Mouse (Mus musculus): Measurements from ENCODE around the gene Ing5. TPM values are rescaled to one million over a fixed set of nuclear protein-coding genes. Genes with fewer than 3 reads are reported as not detected.
"Not testable (repeated sequence)": the region's sequence is repeated elsewhere in the genome, so short reads cannot be mapped to it uniquely, and the experiment has no call there.

Gene Ing5
- 1 to 10 TPM; 7.3 to 9.1 TPM for total RNA-seq (2021)
- long read RNA-seq, experiment 1, full-length matches to known transcripts: 5 of 6 reads
- long read RNA-seq, experiment 1, partial matches to known transcripts: 0 of 6 reads
- long read RNA-seq, experiment 1, other reads (novel, unspliced or antisense): 1 of 6 reads
- long read RNA-seq, experiment 2, full-length matches to known transcripts: 5 of 7 reads
- long read RNA-seq, experiment 2, partial matches to known transcripts: 0 of 7 reads
- long read RNA-seq, experiment 2, other reads (novel, unspliced or antisense): 2 of 7 reads

- intact Hi-C loops (cut with DNase I): loop anchor here (5.0 kb wide), 2 partner anchors 47 to 167 kb away; no protein-coding TSS in a partner anchor
- DNase-seq (ENCODE audit: low spot score in 2 of 2): peak; percentile 99 to 100
These were observed at the start of gene Ing5 for GRCm38 (mm10) chr1:93803556-93804507. Gene Ing5 (plus strand): TSS chr1:93803965.

- intact Hi-C loops (cut with DNase I): loop anchor here (5.0 kb wide), 2 partner anchors 48 to 117 kb away; partner anchors contain the start of genes Dtymk and Ing5
- DNase-seq (ENCODE audit: low spot score in 2 of 2): peak; percentile 94
These were observed 49.0 kb upstream of the Ing5 start, which contains the start of gene Thap4 for GRCm38 (mm10) chr1:93754573-93755290. Gene Thap4 (minus strand): TSS chr1:93754864.

DNA sequence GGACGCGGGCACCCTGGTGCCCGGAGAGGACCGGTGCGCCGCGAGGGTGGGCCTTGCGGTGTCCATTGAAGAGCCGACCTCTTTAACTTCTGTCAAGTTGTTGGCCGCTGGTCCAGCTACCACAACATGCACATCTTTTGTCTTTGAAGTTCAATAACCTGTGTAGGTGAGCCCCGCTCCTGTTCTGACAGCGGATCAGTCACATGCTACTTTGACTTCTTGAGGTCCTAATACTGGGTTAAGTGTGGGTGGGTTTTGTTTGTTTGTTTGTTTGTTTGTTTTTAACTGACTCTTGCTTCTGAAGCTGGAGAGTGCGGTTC is 48.5 kb upstream of the Ing5 start:
- no peak for DNase-seq (ENCODE audit: low spot score in 2 of 2)
- intact Hi-C loops (cut with DNase I): loop anchor here (5.0 kb wide), 1 partner anchor 47 kb away; the partner anchor contains the start of genes Dtymk and Ing5

- intact Hi-C loops (cut with DNase I): loop anchor here (5.0 kb wide), 1 partner anchor 47 kb away; the partner anchor contains the start of genes Dtymk and Ing5
- no peak for DNase-seq (ENCODE audit: low spot score in 2 of 2)
These were observed 48.1 kb upstream of the Ing5 start for GRCm38 (mm10) chr1:93755618-93756017.

DNA sequence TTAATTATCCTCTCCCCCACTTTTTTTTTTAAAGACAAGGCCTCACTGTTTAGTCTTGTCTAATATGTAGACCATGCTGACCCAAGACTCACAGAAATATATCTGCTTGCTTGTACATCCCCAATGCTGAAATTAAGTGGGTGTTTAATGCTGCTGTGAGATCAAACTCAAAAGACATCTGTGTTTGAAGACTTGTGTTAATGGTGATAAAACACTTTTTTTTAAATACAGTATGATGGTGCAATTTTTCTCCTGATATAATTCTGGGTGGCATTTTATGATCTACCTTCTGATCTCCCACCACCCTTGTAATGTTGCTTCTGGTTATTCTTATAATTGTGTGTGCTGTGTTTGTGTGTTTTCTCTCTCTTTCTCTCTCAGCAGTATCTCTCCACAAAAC is 47.6 kb upstream of the Ing5 start:
- no peak for DNase-seq (ENCODE audit: low spot score in 2 of 2)
- intact Hi-C loops (cut with DNase I): loop anchor here (5.0 kb wide), 1 partner anchor 46 kb away; the partner anchor contains the start of genes Dtymk and Ing5

DNA sequence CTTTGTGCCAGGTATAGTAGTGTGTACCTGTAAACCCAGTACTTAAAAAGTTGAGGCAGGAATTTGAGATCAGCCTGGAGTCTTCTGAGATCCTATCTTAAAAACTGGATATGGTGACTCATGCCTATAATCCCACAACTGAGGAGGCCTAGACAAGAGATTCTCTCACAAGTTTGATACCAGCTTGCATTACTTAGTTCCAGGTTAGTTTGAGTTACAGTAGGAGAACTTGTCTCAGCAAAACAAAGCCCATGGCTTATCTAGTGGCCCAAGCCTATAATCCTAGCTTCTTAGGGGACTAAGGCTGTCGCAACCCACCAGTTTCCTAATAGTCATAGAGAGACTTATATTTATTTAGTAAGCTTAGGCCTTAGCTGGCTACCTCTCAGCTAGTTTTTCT is 43.7 kb upstream of the Ing5 start:
- no peak for DNase-seq (ENCODE audit: low spot score in 2 of 2)
- intact Hi-C loops (cut with DNase I): no loop called here

DNA sequence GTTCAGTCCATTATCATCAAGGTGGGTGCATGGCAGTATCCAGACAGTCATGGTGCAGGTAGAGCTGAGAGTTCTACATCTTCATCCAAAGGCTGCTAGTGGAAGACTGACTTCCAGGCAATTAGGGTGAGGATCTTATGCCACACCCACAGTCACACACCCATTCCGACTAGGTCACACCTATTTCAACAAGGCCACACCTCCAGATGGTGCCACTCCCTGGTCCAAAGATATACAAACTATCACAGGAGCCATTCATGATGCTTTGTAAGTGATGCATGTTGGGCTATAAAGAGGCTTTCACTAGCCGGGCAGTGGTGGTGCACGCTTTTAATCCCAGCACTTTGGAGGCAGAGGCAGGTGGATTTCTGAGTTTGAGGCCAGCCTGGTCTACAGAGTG is 40.2 kb upstream of the Ing5 start:
- DNase-seq (ENCODE audit: low spot score in 2 of 2); intact Hi-C loops (cut with DNase I): not testable (repeated sequence)

GRCm38 (mm10) chr1:93764871-93765591 is 38.7 kb upstream of the Ing5 start:
- no peak for DNase-seq (ENCODE audit: low spot score in 2 of 2)
- intact Hi-C loops (cut with DNase I): no loop called here

DNA sequence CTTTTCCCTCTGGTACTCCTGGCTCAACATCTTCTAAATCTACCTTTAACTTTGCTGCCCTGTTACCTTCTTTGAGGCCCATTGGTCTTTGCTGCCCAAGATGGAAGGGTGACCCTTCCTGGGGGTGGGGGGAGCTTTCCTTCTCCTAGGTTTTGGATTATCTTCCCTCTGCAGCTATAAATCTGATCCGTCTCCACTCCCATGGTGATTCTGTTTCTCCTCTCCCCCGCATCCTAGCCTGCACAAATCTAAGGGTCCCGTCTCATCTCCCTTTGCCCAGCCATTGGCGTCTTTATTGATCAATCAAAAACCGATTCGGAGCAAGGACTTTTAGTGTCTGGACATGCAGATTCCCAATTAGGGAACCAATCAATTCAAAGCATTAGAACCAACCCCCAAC is 36.2 kb upstream of the Ing5 start:
- DNase-seq (ENCODE audit: low spot score in 2 of 2): no peak
- intact Hi-C loops (cut with DNase I): no loop called here

GRCm38 (mm10) chr1:93769901-93770300 is 33.9 kb upstream of the Ing5 start:
- DNase-seq (ENCODE audit: low spot score in 2 of 2): no peak
- intact Hi-C loops (cut with DNase I): no loop called here

DNA sequence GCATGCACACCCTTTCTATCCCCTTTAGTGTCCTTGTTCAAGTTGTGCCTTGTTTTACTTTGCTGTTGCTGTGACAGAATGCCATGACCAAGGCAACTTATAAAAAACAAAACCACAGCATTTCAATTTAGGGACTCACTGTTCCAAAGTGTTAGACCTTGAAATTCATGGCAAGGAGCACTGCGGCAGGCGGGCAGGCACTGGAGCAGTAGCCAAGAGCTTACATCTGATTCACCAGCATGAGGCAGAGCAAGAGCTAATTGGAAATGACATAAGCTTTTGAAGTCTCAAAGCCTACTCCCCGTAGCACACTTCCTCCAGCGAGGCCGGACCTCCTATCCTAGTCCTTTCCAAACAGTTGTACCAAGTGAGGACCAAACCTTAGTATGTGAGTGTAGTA is 27.1 kb upstream of the Ing5 start:
- intact Hi-C loops (cut with DNase I): no loop called here
- no peak for DNase-seq (ENCODE audit: low spot score in 2 of 2)

DNA sequence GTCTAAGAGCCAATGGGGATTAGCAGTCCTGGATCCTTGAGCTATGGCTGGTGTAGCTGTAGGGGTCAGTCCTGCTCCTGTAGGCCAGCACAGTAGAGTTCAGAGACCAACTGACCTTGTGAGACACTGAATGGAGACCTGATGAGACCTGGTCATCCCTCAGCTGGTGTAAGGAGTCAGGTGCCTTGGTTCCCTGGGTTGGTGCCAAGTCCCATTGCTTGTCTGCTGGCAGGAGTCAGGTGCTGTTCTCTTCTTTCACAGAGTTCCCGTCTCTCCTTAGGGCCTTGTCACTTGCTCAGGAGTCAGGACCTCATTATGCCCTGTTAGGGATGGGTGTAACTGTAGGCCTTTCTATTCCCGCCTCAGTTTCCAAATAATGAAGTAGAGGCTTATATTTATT is 16.9 kb upstream of the Ing5 start:
- intact Hi-C loops (cut with DNase I): no loop called here

DNA sequence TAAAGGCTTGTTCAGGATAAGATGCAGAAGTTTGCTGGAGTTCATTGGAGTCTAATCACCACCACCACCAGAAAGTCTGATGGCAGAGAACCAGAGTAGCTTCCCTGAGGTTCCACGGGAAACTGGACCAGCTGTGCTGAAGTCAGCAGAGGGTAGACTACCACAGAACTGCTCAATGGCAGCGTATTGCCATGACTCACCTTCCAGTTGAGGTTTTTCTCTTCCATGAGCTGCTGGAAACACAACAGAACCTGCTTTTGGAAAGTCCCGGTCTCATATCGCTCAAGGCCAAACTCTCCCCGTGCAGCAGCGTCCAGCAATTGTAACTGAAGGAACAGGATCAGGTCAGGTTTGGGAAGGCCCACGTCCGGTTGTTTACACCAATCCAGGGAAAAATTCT is 9.2 kb upstream of the Ing5 start:
- intact Hi-C loops (cut with DNase I): no loop called here
- DNase-seq (ENCODE audit: low spot score in 2 of 2): no peak

More for the DNA sequence above, 16.9 kb upstream of the Ing5 start:
- no peak for DNase-seq (ENCODE audit: low spot score in 2 of 2)

DNA sequence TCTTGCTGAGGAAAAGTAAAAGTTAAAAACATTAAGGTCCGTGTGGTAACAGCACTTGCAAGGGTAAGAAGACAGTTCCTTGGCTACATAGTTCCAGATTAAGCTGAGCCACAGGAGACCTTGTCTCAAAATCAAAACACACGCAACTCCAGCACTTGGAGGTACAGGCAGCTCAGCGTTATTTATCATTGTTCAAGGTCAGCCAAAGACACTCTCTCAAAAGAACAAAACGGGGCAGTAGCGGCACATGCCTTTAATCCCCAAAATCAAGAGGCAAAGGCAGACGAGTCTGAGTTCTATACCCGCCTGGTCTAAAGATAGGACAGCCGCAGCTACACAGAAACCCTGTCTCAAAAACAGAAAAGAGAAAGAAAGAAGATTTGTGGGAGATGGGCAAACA is 7.9 kb upstream of the Ing5 start:
- DNase-seq (ENCODE audit: low spot score in 2 of 2): no peak
- intact Hi-C loops (cut with DNase I): no loop called here

DNA sequence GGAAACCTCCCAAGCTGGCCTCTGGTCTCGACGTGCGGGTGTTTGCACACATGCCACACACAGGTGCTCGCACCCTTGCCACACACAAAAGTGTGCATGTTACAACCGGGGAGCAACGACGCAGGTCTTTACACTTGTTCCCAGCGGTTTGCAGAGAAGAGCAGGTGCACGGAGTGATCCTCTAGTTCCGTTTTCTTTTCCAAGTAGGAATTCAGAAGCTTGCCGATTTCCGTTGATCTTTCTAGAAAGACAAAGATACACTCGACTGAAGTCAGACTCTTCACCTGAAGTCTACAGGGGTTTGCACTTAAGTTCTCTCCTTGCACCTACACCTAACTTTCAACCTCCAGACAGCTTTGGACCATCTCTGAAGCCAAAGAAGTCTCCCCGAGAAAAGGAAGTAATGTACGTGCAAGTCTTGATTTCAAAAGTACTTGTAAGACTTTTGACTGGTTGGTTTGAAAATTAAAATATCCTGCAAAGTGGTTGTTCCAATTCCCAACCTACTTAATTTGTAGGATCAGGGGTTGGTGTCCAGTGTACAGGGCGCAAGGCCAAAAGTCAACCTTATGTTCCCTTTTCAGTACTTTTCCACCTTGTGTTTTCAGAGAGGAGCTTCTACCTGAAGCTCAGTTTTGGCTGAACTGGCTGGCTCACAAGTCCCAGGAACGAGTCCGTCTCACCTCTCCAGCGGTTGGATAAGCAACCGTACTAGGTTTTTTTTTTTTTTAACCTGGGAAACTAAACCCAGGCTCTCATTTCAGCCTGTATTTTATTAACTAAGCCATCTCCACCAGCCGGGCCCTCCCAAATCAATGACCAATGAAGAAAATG is 2.9 kb upstream of the Ing5 start:
- intact Hi-C loops (cut with DNase I): loop anchor here (5.0 kb wide), 2 partner anchors 44 to 164 kb away; no protein-coding TSS in a partner anchor
- no peak for DNase-seq (ENCODE audit: low spot score in 2 of 2)

GRCm38 (mm10) chr1:93801741-93802238 is 2.0 kb upstream of the Ing5 start, which contains the start of gene Dtymk:
Gene Dtymk (minus strand): TSS chr1:93801934.
- peak; percentile 94 for DNase-seq (ENCODE audit: low spot score in 2 of 2)
- intact Hi-C loops (cut with DNase I): loop anchor here (5.0 kb wide), 2 partner anchors 44 to 164 kb away; no protein-coding TSS in a partner anchor

GRCm38 (mm10) chr1:93802771-93803170 is 994 bp upstream of the Ing5 start:
- no peak for DNase-seq (ENCODE audit: low spot score in 2 of 2)
- intact Hi-C loops (cut with DNase I): loop anchor here (5.0 kb wide), 2 partner anchors 45 to 165 kb away; no protein-coding TSS in a partner anchor

DNA sequence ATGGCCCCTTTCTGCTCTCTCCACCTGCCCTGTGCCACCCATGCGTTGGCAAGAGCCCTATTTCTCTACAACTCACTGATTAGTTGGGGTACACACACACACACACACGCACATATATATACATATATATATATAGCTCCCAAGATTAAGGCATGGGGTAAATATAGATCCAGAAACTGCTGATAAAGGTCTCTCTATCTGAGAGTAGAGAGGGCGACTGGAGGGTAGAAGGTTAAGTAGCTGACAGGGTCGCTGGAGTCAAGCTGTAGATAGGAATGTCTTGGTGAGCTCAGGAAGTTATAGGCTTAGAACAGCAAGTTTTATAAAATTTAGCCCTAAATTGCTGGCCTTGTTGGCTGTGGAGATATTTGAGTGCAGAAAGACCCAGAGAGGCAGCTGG is 1.1 kb downstream of the Ing5 start:
- intact Hi-C loops (cut with DNase I): loop anchor here (5.0 kb wide), 2 partner anchors 48 to 168 kb away; no protein-coding TSS in a partner anchor

More for the DNA sequence above, 1.1 kb downstream of the Ing5 start:
- DNase-seq (ENCODE audit: low spot score in 2 of 2): no peak
